Mouse (Mus musculus): Measurements from ENCODE around the gene Krtap28-10. TPM values are rescaled to one million over a fixed set of nuclear protein-coding genes. Genes with fewer than 3 reads are reported as not detected.
"Not testable (repeated sequence)": the region's sequence is repeated elsewhere in the genome, so short reads cannot be mapped to it uniquely, and the experiment has no call there.

The Krtap28-10 gene
- total and polyA plus RNA-seq, 3 experiments, result not detected

DNA sequence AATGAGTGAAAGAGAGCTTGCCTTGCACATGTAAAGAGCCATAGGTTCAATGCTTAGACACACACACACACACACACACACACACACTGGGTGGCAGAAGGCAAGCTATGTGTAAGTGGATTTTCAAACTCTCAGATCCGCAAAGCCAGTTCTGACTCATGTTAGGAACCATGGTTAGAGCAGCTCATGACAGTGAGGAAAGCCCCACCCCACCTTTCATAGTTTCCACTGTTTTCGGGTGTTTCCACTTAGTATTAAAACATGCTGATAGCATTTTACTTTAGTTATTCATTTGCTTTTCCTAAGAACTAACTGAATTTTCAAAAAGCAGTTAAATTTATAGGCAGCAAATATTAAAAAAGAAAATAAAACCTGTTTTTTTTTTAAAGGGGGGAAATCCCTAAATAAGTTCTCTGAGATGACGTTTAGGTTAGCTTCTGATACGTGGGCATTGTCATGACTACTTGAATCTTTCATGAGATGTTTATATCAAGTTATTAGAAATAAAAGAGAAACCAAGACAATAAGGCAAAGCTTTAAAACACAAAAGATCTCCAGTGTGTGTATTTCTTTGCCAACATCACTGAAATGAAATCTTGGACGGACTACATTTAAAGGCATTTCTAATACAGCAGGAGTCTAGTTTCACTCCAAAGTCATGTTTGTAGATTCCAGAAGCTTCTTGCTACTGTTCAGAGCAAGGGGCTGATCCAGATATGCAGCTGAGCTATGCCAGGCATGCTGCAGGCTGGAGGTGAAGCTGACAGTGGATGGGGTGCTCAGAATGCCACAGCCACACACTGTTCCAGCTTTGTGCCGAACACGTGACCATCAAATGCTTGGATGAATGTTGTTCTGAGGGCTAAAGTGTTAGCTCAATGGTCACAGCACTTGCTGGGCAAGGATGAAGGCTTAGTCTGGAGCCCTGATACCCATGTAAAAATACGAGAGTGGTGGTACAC, 35.8 kb downstream of the Krtap28-10 start (continued):
- TF ChIP-seq BHLHE40 (IDR thresholded peaks at IDR 0.05; ENCODE audit: low read depth, low read length) (peak; percentile 84), USF1 (IDR thresholded peaks at IDR 0.05; ENCODE audit: low read depth, low read length) (no peak), MAZ (IDR thresholded peaks at IDR 0.05; ENCODE audit: low read depth, low read length) (peak; percentile 76), ZKSCAN1 (IDR thresholded peaks at IDR 0.05; ENCODE audit: borderline replicate concordance, low read depth, low read length) (no peak), TCF12 (IDR thresholded peaks at IDR 0.05; ENCODE audit: low read depth, low read length) (peak; percentile 88), EP300 (IDR thresholded peaks at IDR 0.05; ENCODE audit: low read length) (peak; percentile 97), NRF1 (IDR thresholded peaks at IDR 0.05; ENCODE audit: low read depth, low read length) (0 out of 2 replicates have a peak, but pooled peaks have one; percentile 16), KAT2A (IDR thresholded peaks at IDR 0.05; ENCODE audit: insufficient replicate concordance, low read length) (no peak), ELF1 (IDR thresholded peaks at IDR 0.05; ENCODE audit: low read depth, low read length) (peak; percentile 39; the same call in 1 of the 2 replicates), POLR2A (IDR thresholded peaks at IDR 0.05; ENCODE audit: low read depth, low read length) (no peak), ZMIZ1 (IDR thresholded peaks at IDR 0.05; ENCODE audit: low read depth, low read length) (no peak), NELFE (IDR thresholded peaks at IDR 0.05; ENCODE audit: low read depth, low read length) (no peak), RCOR1 (conservative IDR thresholded peaks at IDR 0.05; ENCODE audit: low read depth, low read length) (peak; percentile 97), ZNF384 (IDR thresholded peaks at IDR 0.05; ENCODE audit: low read depth, low read length) (peak; percentile 81), ZC3H11A (IDR thresholded peaks at IDR 0.05; ENCODE audit: low read depth, low read length) (no peak), MEF2A (IDR thresholded peaks at IDR 0.05; ENCODE audit: borderline replicate concordance, low read depth, low read length) (peak; percentile 84)

DNA sequence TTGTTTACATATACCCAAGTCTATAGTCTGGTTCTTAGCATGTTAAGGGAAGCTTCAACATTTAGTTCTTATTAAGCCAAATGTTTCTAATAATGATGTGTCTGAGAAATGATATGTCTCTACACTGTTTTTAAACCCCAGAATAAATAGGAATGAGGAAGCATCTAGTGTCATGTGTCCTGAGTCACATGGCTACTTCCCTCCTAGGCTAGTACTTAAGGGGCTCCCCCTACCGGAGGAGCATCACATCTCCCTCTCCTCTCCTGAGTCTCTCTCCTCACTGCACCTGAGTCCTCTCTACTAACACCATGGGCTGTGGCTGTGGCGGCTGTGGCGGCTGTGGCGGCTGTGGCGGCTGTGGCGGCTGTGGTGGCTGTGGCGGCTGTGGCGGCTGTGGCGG, 42.0 kb downstream of the Krtap28-10 start, which contains the start of gene Gm47959:
Gene Gm47959 (plus strand): TSS at position 243 of the 400 bp plus-strand sequence.
- H3K9ac ChIP-seq (ENCODE audit: insufficient read depth, low read depth); H3K4me2 ChIP-seq (ENCODE audit: insufficient read depth, low read depth, poor library complexity, severe bottlenecking); H3K27me3 ChIP-seq (replicated peaks); dilution Hi-C loops (cut with MboI; ENCODE audit: extremely low pct_ligation_motif_present, extremely low pct_unique_long_range_greater_than_20kb, low sequenced_read_pairs); H3K9me3 ChIP-seq (replicated peaks; ENCODE audit: low read length); H3K79me2 ChIP-seq (replicated peaks; ENCODE audit: control insufficient read depth, extremely low read depth, insufficient read depth, poor library complexity, severe bottlenecking); H3K36me3 ChIP-seq (replicated peaks in 1 of 2; ENCODE audit: control insufficient read depth in 1 of 2, insufficient read depth in 1 of 2, low read length in 1 of 2); H3K27ac ChIP-seq (ENCODE audit: insufficient read depth, low read depth); DNase-seq (ENCODE audit: extremely low read depth); H3K4me3 ChIP-seq (replicated peaks in 1 of 3; ENCODE audit: low read depth in 2 of 3, low read length in 2 of 3, poor library complexity in 1 of 3); in situ Hi-C loops (cut with MboI; ENCODE audit: low pct_ligation_motif_present, low pct_unique_long_range_greater_than_20kb, low sequenced_read_pairs): not testable (repeated sequence)
- peaks cover 0 to 12% of the 10 kb centered on the region in 2 experiments; a peak in 2 of 4 replicates for H3K4me1 ChIP-seq (ENCODE audit: control insufficient read depth in 1 of 2, insufficient read depth in 2 of 2)

DNA sequence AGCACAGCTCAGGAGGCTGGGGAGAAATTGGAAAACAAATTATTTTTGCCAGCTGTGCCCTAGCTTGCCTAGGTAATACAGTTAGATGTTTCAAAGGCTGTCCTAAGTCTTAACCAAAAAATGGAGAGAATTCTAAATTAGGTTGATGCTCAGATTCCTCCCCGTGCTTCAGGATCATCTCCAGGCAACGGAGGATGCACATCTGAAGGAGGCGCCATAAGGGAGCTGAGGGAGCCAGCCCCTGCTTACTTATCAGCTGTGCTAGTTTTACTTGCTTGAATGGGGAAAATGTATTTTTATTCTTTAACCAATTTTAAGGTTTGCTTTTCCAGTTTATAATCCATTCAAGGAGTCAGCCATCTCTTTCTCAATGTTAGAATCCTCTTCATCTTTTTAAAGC, 48.3 kb downstream of the Krtap28-10 start:
- in situ Hi-C loops (cut with MboI; ENCODE audit: low pct_ligation_motif_present, low pct_unique_long_range_greater_than_20kb, low sequenced_read_pairs), result no loop called here
- TF ChIP-seq JUND (conservative IDR thresholded peaks at IDR 0.05; ENCODE audit: low read depth, low read length) (no peak), HCFC1 (IDR thresholded peaks at IDR 0.05; ENCODE audit: low read depth, low read length) (no peak), NELFE (IDR thresholded peaks at IDR 0.05; ENCODE audit: low read depth, low read length) (no peak), ZNF384 (IDR thresholded peaks at IDR 0.05; ENCODE audit: low read depth, low read length) (no peak), USF2 (conservative IDR thresholded peaks at IDR 0.05; ENCODE audit: low read depth, low read length) (no peak), MAZ (IDR thresholded peaks at IDR 0.05; ENCODE audit: low read depth, low read length) (no peak), ZMIZ1 (IDR thresholded peaks at IDR 0.05; ENCODE audit: low read depth, low read length) (no peak), CHD2 (IDR thresholded peaks at IDR 0.05; ENCODE audit: low read length) (no peak), UBTF (IDR thresholded peaks at IDR 0.05; ENCODE audit: low read depth, low read length) (no peak), E2F4 (IDR thresholded peaks at IDR 0.05; ENCODE audit: insufficient replicate concordance, low read depth, low read length) (no peak), CTCF (conservative IDR thresholded peaks at IDR 0.05 in 1 of 2, IDR thresholded peaks at IDR 0.05 in 1 of 2; ENCODE audit: low read depth in 2 of 2, low read length in 2 of 2) (no peak), MAFK (IDR thresholded peaks at IDR 0.05; ENCODE audit: insufficient replicate concordance, low read length) (no peak), MXI1 (IDR thresholded peaks at IDR 0.05; ENCODE audit: low read depth, low read length) (no peak), JUN (IDR thresholded peaks at IDR 0.05; ENCODE audit: insufficient read depth, low read depth, low read length) (no peak), POLR2AphosphoS2 (IDR thresholded peaks at IDR 0.05; ENCODE audit: low read depth, low read length) (no peak), GABPA (IDR thresholded peaks at IDR 0.05; ENCODE audit: insufficient replicate concordance, low read depth, low read length) (no peak), BHLHE40 (IDR thresholded peaks at IDR 0.05; ENCODE audit: low read depth, low read length) (no peak)

More for the DNA sequence above, 48.3 kb downstream of the Krtap28-10 start:
- dilution Hi-C loops (cut with MboI; ENCODE audit: extremely low pct_ligation_motif_present, extremely low pct_unique_long_range_greater_than_20kb, low sequenced_read_pairs), result no loop called here
- no peaks in the 10 kb centered on the region for H3K4me1 ChIP-seq (ENCODE audit: control insufficient read depth in 1 of 2, insufficient read depth in 2 of 2)
- H3K4me2 ChIP-seq (ENCODE audit: insufficient read depth, low read depth, poor library complexity, severe bottlenecking), result no peak overlapping the region
- H3K27me3 ChIP-seq (replicated peaks), result no peaks in the 10 kb centered on the region
- peaks cover 2% of the 10 kb centered on the region for H3K9me3 ChIP-seq (replicated peaks; ENCODE audit: low read length)
- H3K4me3 ChIP-seq (replicated peaks in 1 of 3; ENCODE audit: low read depth in 2 of 3, low read length in 2 of 3, poor library complexity in 1 of 3), result no peak overlapping the region
- DNase-seq (ENCODE audit: extremely low read depth), result no peak
- no peak overlapping the region for H3K9ac ChIP-seq (ENCODE audit: insufficient read depth, low read depth)
- H3K36me3 ChIP-seq (replicated peaks in 1 of 2; ENCODE audit: control insufficient read depth in 1 of 2, insufficient read depth in 1 of 2, low read length in 1 of 2), result no peaks in the 10 kb centered on the region
- no peaks in the 10 kb centered on the region for H3K79me2 ChIP-seq (replicated peaks; ENCODE audit: control insufficient read depth, extremely low read depth, insufficient read depth, poor library complexity, severe bottlenecking)
- H3K27ac ChIP-seq (ENCODE audit: insufficient read depth, low read depth), result no peak overlapping the region
